13 mouse cellular contexts compared by ENCODE assay signal in the genomic region with DNA sequence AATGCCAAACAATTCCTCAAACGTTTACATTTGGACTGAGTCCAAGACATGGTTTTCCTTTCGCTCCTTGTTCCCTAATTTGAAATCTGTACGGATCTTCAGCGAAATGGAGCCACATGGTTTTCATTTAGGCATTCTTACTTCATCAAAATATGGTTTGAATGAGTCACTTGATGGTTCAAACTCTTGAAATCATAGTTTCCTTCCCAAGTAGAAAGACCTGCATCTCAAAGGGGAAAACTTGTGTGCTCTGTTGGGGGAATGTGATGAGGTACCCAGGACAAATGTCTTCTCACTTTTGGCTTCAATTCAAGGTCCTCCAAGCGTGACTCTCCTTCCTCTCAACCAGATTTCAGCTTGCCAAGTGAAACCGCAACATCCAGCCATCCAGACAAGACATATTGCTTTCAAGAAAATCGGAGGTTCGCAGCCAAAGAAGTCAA.
A peak's percentile ranks its signal among the peaks of the same experiment; 100 is the strongest.
DNase-seq lines count a peak whose midpoint lies in the region; ATAC-seq lines count a peak whose summit lies in the region.
"Had no signal": no experiment of that assay in that cellular context is flagged by ENCODE, and none has a peak within 500 bp of the region (broad histone marks: within the 10 kb centered on the region; RNA-seq: fewer than 3 reads in every experiment).

No protein-coding gene starts in this region.

- H3K4me1 ChIP-seq in kidney, embryonic 16.5 days (ENCODE audit: insufficient read depth, low read length) = peaks cover 8% of the 10 kb centered on the region

- WGBS in kidney, embryonic 16.5 days = 40% methylated on average over 8 of the region's 8 CpGs

- ATAC-seq in kidney, embryonic 16.5 days (ENCODE audit: low FRiP score, low TSS enrichment) = no peak
- no peak for ATAC-seq in megakaryocyte progenitor cell, adult 5-6 weeks (replicated peaks; ENCODE audit: poor library complexity)

- no peaks in the 10 kb centered on the region for H3K27me3 ChIP-seq in kidney, embryonic 16.5 days (ENCODE audit: insufficient read depth, low read length)
- H3K27me3 ChIP-seq: neural tube, embryonic 12.5 days had no signal

- H3K4me2 ChIP-seq in kidney, embryonic 16.5 days (replicated peaks; ENCODE audit: low read depth, low read length) = 0 out of 2 replicates have a peak overlapping the region, but pooled peaks have one; percentile 19
- H3K4me2 ChIP-seq: neural tube, embryonic 12.5 days had no signal

- no peak overlapping the region for H3K9ac ChIP-seq in kidney, embryonic 16.5 days (replicated peaks; ENCODE audit: low read length)
- H3K9ac ChIP-seq: neural tube, embryonic 12.5 days had no signal

- H3K9me3 ChIP-seq in kidney, embryonic 16.5 days (ENCODE audit: low read length) = no peaks in the 10 kb centered on the region
- H3K9me3 ChIP-seq: neural tube, embryonic 12.5 days had no signal

- H3K4me3 ChIP-seq in kidney, embryonic 16.5 days (ENCODE audit: low read length) = no peak overlapping the region
- H3K4me3 ChIP-seq: neural tube, embryonic 12.5 days had no signal

- DNase-seq in kidney, adult 11 months = no peak
- peak; percentile 49 for DNase-seq in adipocyte (ENCODE audit: low spot score)
- DNase-seq in fibroblast of lung, adult 2 months (ENCODE audit: low read depth) = peak; percentile 49
- DNase-seq in lung, postnatal 10 days = peak; percentile 56
- no peak for DNase-seq in right cerebral cortex, postnatal 25 days
- no peak for DNase-seq in gastrocnemius, postnatal 4 days (ENCODE audit: low spot score in 2 of 2)
- DNase-seq: gastrocnemius, postnatal 14 days; kidney, adult 9 months; right cerebral cortex, postnatal 14 days; thymus, postnatal 25 days had no signal

- no peak overlapping the region for H3K27ac ChIP-seq in kidney, embryonic 16.5 days (ENCODE audit: low read length)
- H3K27ac ChIP-seq: neural tube, embryonic 12.5 days had no signal

- H3K36me3 ChIP-seq in kidney, embryonic 16.5 days (ENCODE audit: insufficient read depth, low read length) = no peaks in the 10 kb centered on the region
- H3K36me3 ChIP-seq: neural tube, embryonic 12.5 days had no signal

Comparison
In these comparisons a context has a peak if more than half of its experiments do, and no peak if none do; other contexts are left out.
1. DNase-seq: peak in adipocyte (single experiment), fibroblast of lung, adult 2 months (single experiment) and lung, postnatal 10 days (single experiment); none in kidney, adult 11 months (single experiment), right cerebral cortex, postnatal 25 days (single experiment) and gastrocnemius, postnatal 4 days (0 of 2).